Mouse (Mus musculus) myocyte (in vitro differentiated cells): Measurements from ENCODE around the gene Sdc4. TPM values are rescaled to one million over a fixed set of nuclear protein-coding genes. Genes with fewer than 3 reads are reported as not detected.

Experiments
- H3K27me3 ChIP-seq: one replicate; pipeline ENCODE4 v1.6.1; 2011; ENCODE audit not compliant: control insufficient read depth, insufficient read depth, insufficient read length
- H3K36me3 ChIP-seq: one replicate; pipeline ENCODE4 v1.6.1; 2011; ENCODE audit not compliant: control insufficient read depth, insufficient read depth
- H3K4me2 ChIP-seq: one replicate; pipeline ENCODE4 v1.6.1; 2011; ENCODE audit warnings: low read depth, control low read depth
- H3K4me3 ChIP-seq: one replicate; pipeline ENCODE4 v1.5.1; 2011; ENCODE audit warnings: mild to moderate bottlenecking, control low read depth, moderate library complexity
- H3K79me2 ChIP-seq: one replicate; pipeline ENCODE4 v1.6.1; 2011; ENCODE audit not compliant: control insufficient read depth, insufficient read depth
- H3ac ChIP-seq: one replicate; pipeline ENCODE4 v1.6.1; 2011; ENCODE audit not compliant: control insufficient read depth, insufficient read length
- CEBPB ChIP-seq: IDR thresholded peaks from 2 replicates; pipeline ENCODE4 v1.6.1; 2011; ENCODE audit warnings: mild to moderate bottlenecking, moderate library complexity; ENCODE audit not compliant: poor library complexity, insufficient read depth, severe bottlenecking
- E2F4 ChIP-seq: IDR thresholded peaks from one replicate; pipeline ENCODE4 v1.6.1; 2011; ENCODE audit warnings: mild to moderate bottlenecking, control low read depth, moderate library complexity; ENCODE audit not compliant: insufficient read depth
- MAX ChIP-seq: IDR thresholded peaks from one replicate; pipeline ENCODE4 v1.6.1; 2011; ENCODE audit warnings: low read depth, mild to moderate bottlenecking, control low read depth
- MYOD1 ChIP-seq, 3 experiments: IDR thresholded peaks; one replicate each; pipeline ENCODE4 v1.6.1; 2011; ENCODE audit warnings: control low read depth in 2 of 3, low read depth in 2 of 3, mild to moderate bottlenecking in 2 of 3, moderate library complexity in 1 of 3; ENCODE audit not compliant: insufficient read length in 2 of 3, control insufficient read depth in 1 of 3
- MYOG ChIP-seq, 3 experiments: IDR thresholded peaks; one replicate each; pipeline ENCODE4 v1.6.1; 2011; ENCODE audit warnings: control low read depth in 2 of 3, low read depth in 2 of 3, mild to moderate bottlenecking in 2 of 3; ENCODE audit not compliant: insufficient read length in 2 of 3, control insufficient read depth in 1 of 3, insufficient read depth in 1 of 3
- POLR2A ChIP-seq: IDR thresholded peaks from one replicate; pipeline ENCODE4 v1.6.1; 2011; ENCODE audit warnings: low read depth, mild to moderate bottlenecking, control low read depth, moderate library complexity; ENCODE audit not compliant: insufficient read length
- POLR2AphosphoS2 ChIP-seq: IDR thresholded peaks from one replicate; pipeline ENCODE4 v1.6.1; 2011; ENCODE audit warnings: low read depth, control low read depth; ENCODE audit not compliant: insufficient read length
- REST ChIP-seq: IDR thresholded peaks from one replicate; pipeline ENCODE4 v1.6.1; 2011; ENCODE audit warnings: mild to moderate bottlenecking, control low read depth, moderate library complexity; ENCODE audit not compliant: insufficient read depth, insufficient read length
- SRF ChIP-seq: IDR thresholded peaks from one replicate; pipeline ENCODE4 v1.6.1; 2011; ENCODE audit warnings: low read depth; ENCODE audit not compliant: control insufficient read depth, insufficient read length
- TCF12 ChIP-seq: IDR thresholded peaks from one replicate; pipeline ENCODE4 v1.6.1; 2011; ENCODE audit warnings: mild to moderate bottlenecking, control low read depth; ENCODE audit not compliant: poor library complexity, insufficient read depth, severe bottlenecking
- TCF3 ChIP-seq: IDR thresholded peaks from one replicate; pipeline ENCODE4 v1.6.1; 2011; ENCODE audit warnings: low read depth, control low read depth; ENCODE audit not compliant: insufficient read length
- USF1 ChIP-seq: IDR thresholded peaks from one replicate; pipeline ENCODE4 v1.6.1; 2011; ENCODE audit warnings: low read depth, mild to moderate bottlenecking, control low read depth, moderate library complexity
- polyA plus RNA-seq: library from polyadenylated mRNA; unstranded; fragments of >200 nt; fragmentation: generic; extraction: Trizol; gene quantifications from one replicate; pipeline ENCODE4 v1.2.1, GENCODE M21; 2012; ENCODE audit warnings: missing spikeins

Sdc4 gene
- polyA plus RNA-seq, 1 experiment: 52.4 TPM

DNA sequence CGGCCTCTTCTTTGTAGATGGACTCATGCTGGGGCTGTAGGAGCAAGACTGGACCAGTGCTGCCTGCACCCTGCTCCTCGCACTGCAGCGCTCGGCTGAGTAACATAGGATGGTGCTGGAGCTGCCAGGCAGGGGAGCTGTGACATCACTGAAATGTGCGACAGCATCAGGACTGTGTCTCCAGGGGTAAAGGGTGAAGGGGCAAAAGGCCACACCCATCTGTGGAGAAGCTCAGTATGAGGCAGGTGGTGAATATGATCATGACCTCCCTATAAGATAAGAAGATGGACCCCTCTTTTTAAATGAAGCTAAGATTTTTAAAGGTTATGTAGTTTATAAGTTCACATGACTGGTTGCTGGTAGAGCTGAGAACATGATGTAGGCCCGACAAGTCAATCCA, 29.9 kb upstream of the Sdc4 start, which contains the start of gene Trp53tg5:
Trp53tg5 (minus strand) TSS at position 101 of the 400 bp plus-strand sequence.
- Histone ChIP-seq H3K4me2 (no peak within 1 kb of the TSS), H3ac (no peak within 1 kb of the TSS), H3K4me3 (no peak within 1 kb of the TSS), H3K36me3 (no peaks in the 10 kb centered on the region), H3K79me2 (no peaks in the 10 kb centered on the region), H3K27me3 (no peaks in the 10 kb centered on the region)
- TF ChIP-seq REST (no peak), MYOG (IDR thresholded peaks at IDR 0.05; ENCODE audit: control insufficient read depth in 1 of 3, insufficient read depth in 1 of 3, insufficient read length in 2 of 3, low read depth in 2 of 3) (no peak), POLR2A (no peak), TCF3 (no peak), TCF12 (no peak)

DNA sequence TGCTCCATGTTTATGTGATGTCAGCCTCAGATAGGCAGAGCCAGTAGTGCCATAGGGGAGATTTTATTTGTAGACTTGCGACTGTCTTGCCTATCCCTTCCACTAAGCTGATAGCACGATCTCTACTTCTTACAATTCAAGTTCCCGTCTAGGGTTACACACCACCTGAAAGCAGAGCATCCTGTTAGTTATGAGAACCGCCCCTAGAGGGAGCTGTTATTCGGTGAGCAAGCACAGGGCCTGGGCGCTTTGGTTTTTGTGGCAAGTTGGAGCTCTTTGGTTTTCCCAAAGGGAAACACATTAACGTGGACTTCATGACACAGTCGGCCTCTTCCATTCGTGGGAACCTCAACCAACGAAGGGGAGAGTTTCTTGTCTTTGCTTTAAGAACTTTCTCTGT, 26.6 kb upstream of the Sdc4 start:
- TF ChIP-seq TCF3: no peak
- no peak for TF ChIP-seq CEBPB
- no peak for TF ChIP-seq POLR2A
- TF ChIP-seq TCF12: no peak
- TF ChIP-seq SRF: no peak
- TF ChIP-seq POLR2AphosphoS2: no peak
- Histone ChIP-seq H3K79me2 (no peaks in the 10 kb centered on the region), H3ac (no peak overlapping the region)

DNA sequence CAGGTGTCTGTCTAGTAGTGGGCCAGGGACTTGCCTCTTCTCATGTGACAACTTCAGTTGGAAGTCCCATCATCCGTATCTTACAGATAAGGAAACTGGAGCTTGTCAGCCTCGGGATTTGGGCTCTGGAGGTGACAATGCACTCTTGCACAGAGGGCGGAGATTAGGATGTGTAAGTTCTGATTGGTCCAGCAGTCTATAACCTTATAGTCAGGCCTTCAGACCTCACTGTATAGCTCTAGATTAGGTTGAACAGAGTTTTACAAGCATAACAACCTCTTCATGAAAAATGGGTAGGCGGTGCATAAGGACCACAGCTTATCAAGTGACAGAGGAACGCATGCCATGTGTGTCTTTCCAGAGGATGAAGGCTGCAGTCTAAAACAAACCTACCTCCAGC, 23.1 kb upstream of the Sdc4 start:
- Histone ChIP-seq H3ac (no peak overlapping the region), H3K4me3 (no peak overlapping the region), H3K36me3 (peaks cover 18% of the 10 kb centered on the region), H3K79me2 (peaks cover 5% of the 10 kb centered on the region), H3K27me3 (no peaks in the 10 kb centered on the region), H3K4me2 (no peak overlapping the region)
- TF ChIP-seq USF1 (no peak), MYOG (IDR thresholded peaks at IDR 0.05; ENCODE audit: control insufficient read depth in 1 of 3, insufficient read depth in 1 of 3, insufficient read length in 2 of 3, low read depth in 2 of 3) (no peak), POLR2AphosphoS2 (no peak), POLR2A (no peak), TCF12 (no peak), SRF (no peak), E2F4 (no peak), CEBPB (no peak), MAX (no peak), TCF3 (no peak), MYOD1 (IDR thresholded peaks at IDR 0.05; ENCODE audit: control insufficient read depth in 1 of 3, insufficient read length in 2 of 3, low read depth in 2 of 3) (no peak), REST (no peak)

More for the DNA sequence above, 26.6 kb upstream of the Sdc4 start:
- H3K36me3 ChIP-seq: peaks cover 2% of the 10 kb centered on the region
- no peak overlapping the region for H3K4me3 ChIP-seq
- H3K4me2 ChIP-seq: no peak overlapping the region
- H3K27me3 ChIP-seq: no peaks in the 10 kb centered on the region

DNA sequence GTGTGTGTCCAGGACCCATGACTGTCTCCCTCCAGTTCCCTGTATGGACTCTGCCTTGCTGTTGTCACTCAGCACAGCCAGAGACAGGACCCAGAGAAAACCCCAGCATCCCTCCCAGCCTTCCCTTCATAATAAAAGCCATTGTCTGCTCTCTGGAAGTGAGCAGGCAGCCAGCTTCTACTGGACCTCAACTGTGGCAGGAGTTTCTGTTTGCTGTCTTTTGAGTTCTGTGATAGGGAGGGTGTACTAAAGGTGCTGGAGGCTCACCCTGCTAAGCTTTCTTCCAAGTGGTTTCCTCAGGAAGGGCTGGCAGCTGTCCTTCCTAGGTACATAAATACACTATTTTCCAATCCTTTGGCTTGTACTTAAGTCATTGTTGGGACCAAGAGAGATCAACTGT, 21.5 kb upstream of the Sdc4 start:
- H3K27me3 ChIP-seq: no peaks in the 10 kb centered on the region
- peaks cover 18% of the 10 kb centered on the region for H3K36me3 ChIP-seq
- no peak overlapping the region for H3K4me3 ChIP-seq
- no peak for TF ChIP-seq SRF
- TF ChIP-seq REST: no peak
- no peak for TF ChIP-seq TCF3
- TF ChIP-seq USF1: no peak
- no peak for TF ChIP-seq POLR2A
- TF ChIP-seq TCF12: no peak
- no peak for TF ChIP-seq MAX
- no peak for TF ChIP-seq CEBPB
- no peak for TF ChIP-seq E2F4
- H3ac ChIP-seq: no peak overlapping the region
- H3K79me2 ChIP-seq: peaks cover 11% of the 10 kb centered on the region
- H3K4me2 ChIP-seq: no peak overlapping the region

DNA sequence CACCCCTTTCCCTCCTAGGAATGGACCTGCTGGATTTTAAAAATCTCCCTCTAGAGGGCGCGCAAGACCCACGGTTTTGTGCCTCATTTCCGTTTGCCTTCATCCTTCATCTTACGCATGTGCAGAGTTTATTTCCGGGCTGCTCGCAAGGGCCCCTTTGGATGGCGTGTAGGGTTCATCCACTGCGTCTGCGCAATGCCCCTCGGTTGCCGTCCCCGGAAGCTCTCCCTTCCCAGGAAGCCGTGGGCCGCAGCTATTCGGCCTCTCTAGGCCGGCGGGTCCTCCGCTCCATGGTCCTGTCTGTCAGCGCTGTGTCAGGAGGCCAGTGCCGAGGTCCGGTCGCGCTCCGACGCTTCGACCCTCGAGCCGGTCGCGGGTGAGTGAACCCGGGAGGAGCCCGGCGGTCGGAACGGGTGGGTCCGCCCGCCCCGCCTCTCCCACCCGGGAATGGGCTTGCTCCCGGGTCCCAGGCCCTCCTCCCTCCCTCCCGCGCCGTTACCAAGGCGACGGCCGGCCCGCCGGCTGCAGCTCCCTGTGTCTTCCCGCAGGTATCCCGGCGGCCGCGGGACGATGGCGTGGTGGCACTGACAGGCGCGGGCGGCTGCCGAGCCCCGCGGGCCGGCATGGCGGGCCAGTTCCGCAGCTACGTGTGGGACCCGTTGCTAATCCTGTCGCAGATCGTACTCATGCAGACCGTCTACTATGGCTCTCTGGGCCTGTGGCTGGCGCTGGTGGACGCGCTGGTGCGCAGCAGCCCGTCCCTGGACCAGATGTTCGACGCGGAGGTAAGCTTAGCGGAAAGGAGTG, 17.3 kb upstream of the Sdc4 start, which contains the start of gene Gm20458:
Gm20458 (plus strand) TSS at position 223 of the 807 bp plus-strand sequence.
- peaks cover 18% of the 10 kb centered on the region for H3K36me3 ChIP-seq
- peak within 1 kb of the TSS; percentile 73 for H3ac ChIP-seq
- H3K79me2 ChIP-seq: peaks cover 11% of the 10 kb centered on the region
- H3K27me3 ChIP-seq: no peaks in the 10 kb centered on the region
- peak within 1 kb of the TSS; percentile 97 for H3K4me2 ChIP-seq
- peak within 1 kb of the TSS; percentile 50 for H3K4me3 ChIP-seq
- TF ChIP-seq MYOG (IDR thresholded peaks at IDR 0.05; ENCODE audit: control insufficient read depth in 1 of 3, insufficient read depth in 1 of 3, insufficient read length in 2 of 3, low read depth in 2 of 3): peak in 1 of 3 experiments; percentile 10
- TF ChIP-seq POLR2A: peak; percentile 82
- TF ChIP-seq SRF: peak; percentile 60
- no peak for TF ChIP-seq MAX
- peak; percentile 61 for TF ChIP-seq POLR2AphosphoS2
- TF ChIP-seq USF1: no peak
